Comparison of ENCODE assay signal across 34 mouse cellular contexts in the genomic region with DNA sequence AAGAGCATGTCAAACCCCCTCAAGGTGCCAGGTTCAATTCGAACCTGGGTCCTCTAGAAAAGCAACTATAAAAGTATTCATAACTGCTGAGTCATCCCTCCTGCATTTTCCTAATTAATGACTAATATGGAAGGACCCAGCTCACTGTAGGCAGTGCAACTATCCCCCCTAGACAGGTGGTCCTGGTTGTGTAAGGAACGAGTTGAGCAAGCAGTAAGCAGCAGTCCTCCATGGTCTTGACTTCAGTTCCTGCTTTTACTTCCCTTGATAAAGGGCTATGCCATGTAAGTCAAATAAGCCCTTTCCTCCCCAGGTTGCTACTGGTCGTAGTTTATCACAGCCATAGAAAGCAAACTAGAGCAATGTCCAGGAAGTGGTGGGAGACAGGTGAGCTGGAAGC. TPM values are rescaled to one million over a fixed set of nuclear protein-coding genes. Genes with fewer than 3 reads are reported as not detected.
"Had no signal": no experiment of that assay in that cellular context is flagged by ENCODE, and none has a peak within 500 bp of the region (broad histone marks: within the 10 kb centered on the region; RNA-seq: fewer than 3 reads in every experiment).

No protein-coding gene starts in this region.

- H3K9me3 ChIP-seq: heart, embryonic 10.5 days; heart, embryonic 12.5 days; hindbrain, embryonic 12.5 days; kidney, embryonic 15.5 days; limb, embryonic 13.5 days; limb, embryonic 15.5 days; liver, embryonic 12.5 days had no signal

- H3K9ac ChIP-seq: heart, embryonic 12.5 days; hindbrain, embryonic 12.5 days; hindbrain, embryonic 14.5 days; kidney, embryonic 15.5 days; limb, embryonic 13.5 days; limb, embryonic 15.5 days; liver, embryonic 12.5 days had no signal

- H3K27ac ChIP-seq: hindbrain, embryonic 10.5 days; hindbrain, embryonic 12.5 days; hindbrain, embryonic 14.5 days; kidney, embryonic 15.5 days; kidney, postnatal 0 days; layer of hippocampus, adult 2 months; left cerebral cortex, adult 2 months; limb, embryonic 13.5 days; limb, embryonic 15.5 days; liver, embryonic 12.5 days had no signal

- DNase-seq: gastrocnemius, postnatal 14 days; gastrocnemius, postnatal 36 days; heart, adult 18-20 months; heart, postnatal 10 days; heart, postnatal 4 days; kidney, adult 11 months; kidney, adult 2 months; kidney, adult 9 months; kidney, postnatal 25 days; kidney, postnatal 4 days; left cerebral cortex, postnatal 4 days had no signal

- H3K4me3 ChIP-seq: heart, embryonic 10.5 days; heart, embryonic 12.5 days; hindbrain, embryonic 10.5 days; hindbrain, embryonic 12.5 days; kidney, embryonic 15.5 days; layer of hippocampus, adult 2 months; left cerebral cortex, adult 2 months; limb, embryonic 13.5 days; limb, embryonic 15.5 days; liver, embryonic 12.5 days had no signal

- ATAC-seq: hindbrain, embryonic 16.5 days; intestine, embryonic 16.5 days; liver, embryonic 12.5 days had no signal

RNA-seq across cellular contexts. Expression of a gene that starts 38.5 kb away (rescaled TPM):
- total RNA-seq: gastrocnemius, adult 18-20 months; gastrocnemius, adult 8-10 months; gastrocnemius, postnatal 14 days; gastrocnemius, postnatal 36 days; heart, adult 18-20 months; heart, adult 8-10 months; heart, postnatal 10 days; heart, postnatal 25 days; heart, postnatal 4 days; layer of hippocampus, adult 2 months; layer of hippocampus, postnatal 10 days; layer of hippocampus, postnatal 25 days; left cerebral cortex, adult 2 months; left cerebral cortex, postnatal 10 days; left cerebral cortex, postnatal 25 days; left cerebral cortex, postnatal 4 days; liver, adult 2 months had no signal
